Mouse (Mus musculus) neutrophil, adult 65 days (primary cell): ENCODE results near the gene Stard10. TPM values are rescaled to one million over a fixed set of nuclear protein-coding genes. Genes with fewer than 3 reads are reported as not detected.

Experiments used
- total RNA-seq: library from RNA; stranded (reverse); gene quantifications from 2 replicates; pipeline ENCODE4 v1.2.4, GENCODE M21; 2023

The Stard10 gene
- 3.7 and 5.4 TPM in 2 replicates for total RNA-seq

DNA sequence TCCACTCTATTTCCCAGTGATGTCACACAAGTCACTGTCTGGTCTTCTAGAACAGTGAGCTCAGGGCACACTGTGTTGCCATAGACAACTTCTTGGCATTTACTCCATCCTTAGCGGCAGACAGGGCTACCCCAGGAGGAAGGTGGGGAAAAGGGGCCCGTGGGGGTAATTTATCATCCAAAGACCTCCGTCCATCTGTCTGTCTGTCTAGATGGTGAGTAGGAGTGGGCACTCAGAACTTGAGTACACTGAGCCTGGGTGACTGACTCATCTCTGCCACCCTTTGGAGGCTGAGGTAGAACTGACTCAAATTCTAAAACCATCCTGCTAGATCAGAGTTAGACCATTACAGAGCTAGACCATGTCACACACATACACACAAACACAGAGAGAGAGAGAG, at the start of gene Stard10:
TSS of gene Stard10 (plus strand) at position 73 of the 400 bp plus-strand sequence.

GRCm38 (mm10) chr7:101301881-101302456, 14.9 kb upstream of the Stard10 start, which contains the start of gene Atg16l2:
Gene Atg16l2 (minus strand): TSS chr7:101302251.

GRCm38 (mm10) chr7:101347767-101348270, 30.9 kb downstream of the Stard10 start, which contains the start of gene Arap1:
Gene Arap1 (plus strand): TSS chr7:101348067.

Other genes starting within 250 kb of the Stard10 start
- gene Fchsd2, start 224.2 kb upstream of the Stard10 start, total RNA-seq = 16.5 and 28.2 TPM in 2 replicates
- 143 and 211 TPM in 2 replicates for gene Atg16l2, start 14.8 kb upstream of the Stard10 start, total RNA-seq
- gene Arap1, start 31.0 kb downstream of the Stard10 start, total RNA-seq = 417 and 613 TPM in 2 replicates
- gene Gm45837, start 93.8 kb downstream of the Stard10 start, total RNA-seq = 64.5 and 75.3 TPM in 2 replicates
- gene Pde2a, start 104.6 kb downstream of the Stard10 start, total RNA-seq = 223 and 258 TPM in 2 replicates